Mouse (Mus musculus): Measurements from ENCODE around the gene Usp25.

- TF ChIP-seq CTCF (IDR thresholded peaks at IDR 0.05; ENCODE audit: extremely low read depth, insufficient read depth, insufficient read length, insufficient replicate concordance) = no peak
- no peak for TF ChIP-seq POLR2A (IDR thresholded peaks at IDR 0.05; ENCODE audit: low read depth, low read length)
Measured at GRCm38 (mm10) chr16:77028687-77029417, 15.3 kb downstream of the Usp25 start.

All from spleen, adult 2 months (tissue).